Mouse (Mus musculus) liver, adult 2 months (tissue): ENCODE measurements around the gene Pars2. TPM values are rescaled to one million over a fixed set of nuclear protein-coding genes. Genes with fewer than 3 reads are reported as not detected.

Source experiments
- DNase-seq: peaks from one replicate; pipeline ENCODE4 v3.0.0-alpha.2; 2011; ENCODE audit warnings: low read depth, low spot score; ENCODE audit errors: extremely low read depth
- H3K27ac ChIP-seq: fragments of 200-500 bp; replicated peaks from 2 replicates; pipeline ENCODE4 v1.5.1; 2012; ENCODE audit warnings: low read depth, mild to moderate bottlenecking, control low read depth, inconsistent platforms, low read length; ENCODE audit not compliant: insufficient read depth
- H3K27me3 ChIP-seq: fragments of 200-500 bp; 2 replicates; pipeline ENCODE4 v1.6.1; 2012; ENCODE audit warnings: mild to moderate bottlenecking, moderate library complexity, low read length, inconsistent platforms; ENCODE audit not compliant: control insufficient read depth, insufficient read depth
- H3K36me3 ChIP-seq: fragments of 200-500 bp; 2 replicates; pipeline ENCODE4 v1.6.1; 2012; ENCODE audit warnings: low read length, inconsistent platforms; ENCODE audit not compliant: control insufficient read depth, insufficient read depth
- H3K4me1 ChIP-seq: fragments of 200-500 bp; 2 replicates; pipeline ENCODE4 v1.6.1; 2011; ENCODE audit warnings: low read length; ENCODE audit not compliant: control insufficient read depth, insufficient read depth
- H3K4me3 ChIP-seq: fragments of 200-500 bp; 2 replicates; pipeline ENCODE4 v1.5.1; 2011; ENCODE audit warnings: low read depth, mild to moderate bottlenecking, control low read depth, low read length, moderate library complexity; ENCODE audit not compliant: insufficient read depth
- H3K79me2 ChIP-seq: fragments of 200-500 bp; 2 replicates; pipeline ENCODE4 v1.6.1; 2012; ENCODE audit warnings: inconsistent platforms, mild to moderate bottlenecking, low read length, moderate library complexity; ENCODE audit not compliant: control insufficient read depth, insufficient read depth
- H3K9ac ChIP-seq: fragments of 200-500 bp; 2 replicates; pipeline ENCODE4 v1.6.1; 2012; ENCODE audit warnings: low read depth, mild to moderate bottlenecking, control low read depth, inconsistent platforms, low read length
- CTCF ChIP-seq: fragments of 200-500 bp; IDR thresholded peaks from 2 replicates; pipeline ENCODE4 v1.5.1; 2011; ENCODE audit warnings: low read depth, low read length, control low read depth
- POLR2A ChIP-seq: fragments of 200-500 bp; IDR thresholded peaks from 2 replicates; pipeline ENCODE4 v1.6.1; 2011; ENCODE audit warnings: low read length, control low read depth; ENCODE audit not compliant: insufficient read depth; ENCODE audit errors: extremely low read depth
- WGBS: fragments of 180-500 bp; shearing (Covaris S2); methylation state at CpG from one replicate; pipeline ENCODE4 v1.1.7; 2018; 5-methylcytosine and 5-hydroxymethylcytosine counted together
- polyA plus RNA-seq: library from polyadenylated mRNA; depleted of rRNA; stranded (reverse); fragments of >200 nt; gene quantifications from 2 replicates; pipeline ENCODE4 v1.2.3, GENCODE M21; 2012
- total RNA-seq: library from RNA; depleted of rRNA; stranded (reverse); fragments of >200 nt; gene quantifications from 2 replicates; pipeline ENCODE4 v1.2.3, GENCODE M21; 2014

Pars2 gene
- total and polyA plus RNA-seq, 2 experiments = 2.5 to 4.1 TPM

DNA sequence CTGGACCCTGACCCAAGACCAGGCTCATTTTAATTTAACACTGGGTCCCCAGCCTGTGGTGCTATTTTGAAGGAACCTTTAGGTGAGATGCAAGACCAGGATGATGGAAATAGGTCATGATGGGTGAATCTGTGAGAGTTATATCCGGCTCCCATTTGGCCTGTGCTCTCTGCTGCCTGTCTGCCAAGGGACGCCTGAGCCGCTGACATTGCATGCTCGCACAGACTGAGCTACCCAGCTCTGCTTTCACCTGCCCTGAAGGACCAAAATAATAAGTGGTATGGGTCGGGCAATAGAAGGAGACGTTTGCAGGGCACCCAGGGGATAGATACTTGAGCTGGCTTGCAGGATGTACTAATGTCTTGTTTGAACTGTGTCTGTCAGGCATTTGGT, 6.7 kb upstream of the Pars2 start:
- Histone ChIP-seq H3K4me3 (no peak overlapping the region), H3K4me1 (no peaks in the 10 kb centered on the region), H3K9ac (no peak overlapping the region), H3K36me3 (no peaks in the 10 kb centered on the region), H3K27ac (no peak overlapping the region), H3K27me3 (no peaks in the 10 kb centered on the region), H3K79me2 (no peaks in the 10 kb centered on the region)
- DNase-seq = no peak
- TF ChIP-seq CTCF = no peak
- TF ChIP-seq POLR2A = no peak
- 65% methylated on average over 6 of the region's 6 CpGs for WGBS

DNA sequence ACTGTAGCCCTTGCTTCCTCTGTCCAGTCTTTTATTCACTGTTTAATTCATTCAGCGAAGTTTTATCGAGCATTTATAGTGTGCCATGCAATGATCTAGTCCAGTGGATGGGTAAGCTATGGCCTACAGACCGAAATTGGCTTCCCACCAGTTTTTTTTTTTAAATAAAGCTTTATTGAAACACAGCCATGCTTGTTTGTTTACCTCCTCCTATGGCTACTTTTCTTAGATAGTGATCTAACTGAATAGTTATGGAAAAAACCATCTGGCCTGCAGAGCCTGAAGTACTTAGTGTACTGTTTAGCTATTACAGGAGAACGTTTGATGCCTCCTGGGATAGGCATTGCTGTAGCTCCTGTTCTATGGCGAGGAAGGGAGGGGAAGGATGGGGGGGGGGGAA, 5.1 kb upstream of the Pars2 start:
- no peak overlapping the region for H3K4me3 ChIP-seq
- no peaks in the 10 kb centered on the region for H3K79me2 ChIP-seq
- no peak for DNase-seq
- no peaks in the 10 kb centered on the region for H3K4me1 ChIP-seq
- no peak overlapping the region for H3K9ac ChIP-seq
- H3K27ac ChIP-seq = no peak overlapping the region
- TF ChIP-seq CTCF = no peak
- TF ChIP-seq POLR2A = no peak
- H3K27me3 ChIP-seq = no peaks in the 10 kb centered on the region
- 84% methylated on average over 5 of the region's 5 CpGs for WGBS
- H3K36me3 ChIP-seq = no peaks in the 10 kb centered on the region

DNA sequence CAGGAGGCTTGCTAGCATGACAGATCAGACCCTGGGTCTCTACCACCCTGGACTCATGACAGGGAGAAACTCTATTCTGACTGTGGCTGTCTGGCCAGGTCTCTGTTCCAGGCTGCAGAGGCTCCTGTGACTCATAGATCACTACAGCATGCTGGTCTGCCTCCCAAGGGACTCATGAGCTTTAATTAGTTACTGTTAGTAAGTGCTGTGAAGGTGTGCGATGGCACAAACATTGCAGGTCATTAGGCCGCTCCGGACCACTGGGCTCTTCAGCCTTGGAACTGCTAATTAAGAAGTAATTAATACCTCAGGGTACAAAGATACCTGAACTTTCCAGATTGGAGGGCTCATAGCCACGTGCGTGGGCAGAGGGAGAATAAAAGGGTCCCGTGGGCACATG, 3.7 kb upstream of the Pars2 start:
- DNase-seq = no peak
- no peaks in the 10 kb centered on the region for H3K79me2 ChIP-seq
- 92% methylated on average over 6 of the region's 6 CpGs for WGBS
- H3K9ac ChIP-seq = no peak overlapping the region
- no peaks in the 10 kb centered on the region for H3K36me3 ChIP-seq
- no peak for TF ChIP-seq POLR2A
- TF ChIP-seq CTCF = no peak
- peaks cover 6% of the 10 kb centered on the region; the same call in 1 of the 2 replicates for H3K4me1 ChIP-seq
- H3K4me3 ChIP-seq = no peak overlapping the region
- no peak overlapping the region for H3K27ac ChIP-seq
- H3K27me3 ChIP-seq = no peaks in the 10 kb centered on the region

DNA sequence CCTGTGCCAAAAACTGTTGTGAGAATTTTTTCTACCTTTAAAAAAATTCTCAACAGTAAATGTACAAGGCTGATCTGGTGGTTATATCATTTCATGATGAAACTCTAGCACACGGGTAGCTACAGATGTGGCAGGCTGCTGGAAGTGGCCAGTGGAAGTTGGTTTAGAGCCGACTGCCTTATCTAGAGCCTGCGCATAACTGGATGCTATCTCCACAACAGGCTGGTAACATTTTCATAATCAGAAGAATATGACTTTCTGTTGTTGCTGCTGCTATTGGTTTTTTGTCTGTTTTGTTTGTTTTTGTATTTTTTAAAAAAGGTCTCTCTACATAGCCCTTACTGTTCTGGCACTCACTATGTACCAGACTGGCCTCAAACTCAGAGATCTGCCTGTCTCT, 1.7 kb downstream of the Pars2 start:
- no peak for TF ChIP-seq POLR2A
- no peak for TF ChIP-seq CTCF
- Histone ChIP-seq H3K4me3 (no peak overlapping the region), H3K9ac (no peak overlapping the region), H3K36me3 (no peaks in the 10 kb centered on the region), H3K27ac (no peak overlapping the region), H3K4me1 (peaks cover 6% of the 10 kb centered on the region; the same call in 1 of the 2 replicates), H3K27me3 (no peaks in the 10 kb centered on the region), H3K79me2 (no peaks in the 10 kb centered on the region)
- no peak for DNase-seq
- 94% methylated on average over 3 of the region's 3 CpGs for WGBS

DNA sequence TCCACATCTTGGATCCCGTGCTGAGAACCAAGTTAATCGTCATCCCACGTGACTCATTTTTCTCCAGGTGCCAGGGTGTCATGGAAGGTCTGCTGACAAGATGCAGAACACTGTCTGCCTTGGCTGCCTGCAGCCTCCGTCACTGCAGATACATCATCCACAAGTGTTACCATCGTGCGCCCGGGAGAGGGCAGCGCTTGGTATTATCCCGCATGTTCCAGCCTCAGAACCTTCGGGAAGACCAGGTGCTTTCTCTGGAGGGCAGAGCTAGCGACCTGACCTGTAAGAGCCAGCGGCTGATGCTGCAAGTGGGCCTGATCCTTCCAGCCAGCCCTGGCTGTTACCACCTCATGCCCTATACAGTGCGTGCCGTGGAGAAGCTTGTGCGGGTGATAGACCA, 2.2 kb downstream of the Pars2 start:
- DNase-seq = no peak
- no peaks in the 10 kb centered on the region for H3K36me3 ChIP-seq
- no peak overlapping the region for H3K27ac ChIP-seq
- H3K79me2 ChIP-seq = no peaks in the 10 kb centered on the region
- TF ChIP-seq CTCF (no peak), POLR2A (no peak)
- 96% methylated on average over 15 of the region's 15 CpGs for WGBS
- no peaks in the 10 kb centered on the region for H3K27me3 ChIP-seq
- H3K9ac ChIP-seq = no peak overlapping the region
- peaks cover 6% of the 10 kb centered on the region; the same call in 1 of the 2 replicates for H3K4me1 ChIP-seq
- H3K4me3 ChIP-seq = no peak overlapping the region

DNA sequence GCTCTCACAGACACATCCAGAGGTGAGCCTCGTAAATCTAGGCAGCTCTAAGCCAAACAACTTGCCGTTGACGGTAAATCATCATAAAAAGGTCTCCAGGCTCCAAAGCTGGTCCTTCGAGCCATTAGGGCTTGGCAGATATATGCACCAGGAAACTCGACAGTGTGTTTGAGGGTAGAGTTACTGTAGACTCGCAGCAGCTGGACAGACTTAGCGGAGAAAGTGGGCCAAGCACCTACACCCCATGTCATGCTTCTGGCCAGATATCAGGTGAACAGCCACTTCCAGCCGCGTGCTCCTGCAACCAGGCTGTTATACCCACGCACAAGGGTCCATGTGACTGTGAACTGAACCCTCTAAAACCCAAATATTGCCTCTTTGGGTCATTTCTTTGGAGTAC, 4.8 kb downstream of the Pars2 start:
- Histone ChIP-seq H3K4me1 (peaks cover 6% of the 10 kb centered on the region; the same call in 1 of the 2 replicates), H3K9ac (no peak overlapping the region), H3K27me3 (no peaks in the 10 kb centered on the region), H3K79me2 (no peaks in the 10 kb centered on the region), H3K27ac (no peak overlapping the region), H3K4me3 (no peak overlapping the region), H3K36me3 (no peaks in the 10 kb centered on the region)
- DNase-seq = no peak
- WGBS = 92% methylated on average over 10 of the region's 10 CpGs
- no peak for TF ChIP-seq POLR2A
- no peak for TF ChIP-seq CTCF
